Mouse (Mus musculus) G1E (cell line): ENCODE results near the gene L3mbtl3.

Experiments used
- CTCF ChIP-seq: IDR thresholded peaks from 2 replicates; pipeline ENCODE4 v1.5.1; 2012; ENCODE audit warnings: low read depth, low read length, inconsistent platforms, mixed read lengths
- TAL1 ChIP-seq: conservative IDR thresholded peaks from 2 replicates; pipeline ENCODE4 v1.6.1; 2012; ENCODE audit warnings: low read depth, low read length, inconsistent platforms, mixed read lengths

DNA sequence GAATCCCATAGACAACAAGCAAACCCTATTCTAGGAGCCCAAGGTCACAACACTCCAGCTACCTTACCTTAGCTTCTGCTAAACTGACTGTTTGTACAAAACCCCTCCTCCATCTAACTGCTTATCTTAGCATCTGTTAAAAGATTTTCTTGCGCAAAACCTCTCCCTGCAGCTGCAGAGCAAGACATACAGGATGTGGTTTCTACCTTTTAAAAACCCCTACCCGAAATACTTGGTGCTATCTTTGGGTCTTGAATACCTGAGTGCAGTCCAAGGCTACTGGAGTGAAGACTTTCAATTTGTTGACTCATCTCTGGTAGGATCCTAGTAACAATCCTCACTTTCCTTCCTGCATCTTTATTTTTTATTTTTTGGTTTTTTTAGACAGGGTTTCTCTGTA is 50.5 kb downstream of the L3mbtl3 start:
- TF ChIP-seq CTCF (no peak), TAL1 (no peak)
